Mouse (Mus musculus) splenic B cell, adult 2 months (primary cell): ENCODE measurements at regions not wholly inside any gene's neighbourhood (a gene's known extent, or its start where the extent isn't known, plus 50 kb on each side); places are given as distances from the start of the nearest gene placed in this dataset.

Source experiments
- DNase-seq: peaks from one replicate; pipeline ENCODE4 v3.0.0-alpha.2; 2011; ENCODE audit warnings: low read depth, low spot score
- H3K27me3 ChIP-seq: 2 replicates; pipeline ENCODE4 v1.6.1; 2012; ENCODE audit warnings: mild to moderate bottlenecking, low read length, moderate library complexity, mixed read lengths; ENCODE audit not compliant: control insufficient read depth, poor library complexity, insufficient read depth, severe bottlenecking
- H3K36me3 ChIP-seq: 2 replicates; pipeline ENCODE4 v1.6.1; 2012; ENCODE audit warnings: mild to moderate bottlenecking, low read length, moderate library complexity, mixed read lengths; ENCODE audit not compliant: control insufficient read depth, poor library complexity, insufficient read depth, severe bottlenecking

GRCm38 (mm10) chr5:149926786-149927185 lies 91.7 kb upstream of the Rxfp2 start:
- Histone ChIP-seq H3K27me3 (no peaks in the 10 kb centered on the region), H3K36me3 (no peaks in the 10 kb centered on the region)
- no peak for DNase-seq

DNA sequence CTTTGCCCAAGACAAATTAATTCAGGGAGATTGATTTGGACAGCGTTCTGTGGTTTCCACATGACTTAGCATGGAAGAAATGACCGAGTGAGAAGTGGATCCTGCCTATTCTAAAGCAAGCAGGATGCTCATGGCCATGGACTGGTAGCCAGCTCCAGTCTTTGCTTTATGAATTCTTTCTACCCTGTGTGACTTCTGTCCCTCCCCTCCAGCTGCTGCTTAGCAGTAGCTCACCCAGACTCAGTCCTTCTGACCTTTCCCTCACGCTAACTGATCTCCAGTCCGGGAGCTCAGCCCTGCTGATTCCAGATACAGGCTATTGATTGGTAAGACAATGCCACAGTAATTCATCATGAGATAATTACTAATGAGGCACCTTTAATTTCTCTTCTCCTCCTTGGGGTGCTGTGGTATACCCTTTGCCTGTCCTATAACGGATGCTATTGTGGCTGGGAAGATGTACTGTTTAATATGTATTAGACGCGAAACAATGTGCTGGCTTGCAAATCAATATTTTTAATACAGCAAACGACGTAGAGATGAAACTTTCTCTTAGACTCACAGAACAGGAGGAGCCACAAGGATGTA lies 86.8 kb upstream of the Rxfp2 start:
- H3K36me3 ChIP-seq = no peaks in the 10 kb centered on the region
- no peaks in the 10 kb centered on the region for H3K27me3 ChIP-seq
- DNase-seq = no peak

DNA sequence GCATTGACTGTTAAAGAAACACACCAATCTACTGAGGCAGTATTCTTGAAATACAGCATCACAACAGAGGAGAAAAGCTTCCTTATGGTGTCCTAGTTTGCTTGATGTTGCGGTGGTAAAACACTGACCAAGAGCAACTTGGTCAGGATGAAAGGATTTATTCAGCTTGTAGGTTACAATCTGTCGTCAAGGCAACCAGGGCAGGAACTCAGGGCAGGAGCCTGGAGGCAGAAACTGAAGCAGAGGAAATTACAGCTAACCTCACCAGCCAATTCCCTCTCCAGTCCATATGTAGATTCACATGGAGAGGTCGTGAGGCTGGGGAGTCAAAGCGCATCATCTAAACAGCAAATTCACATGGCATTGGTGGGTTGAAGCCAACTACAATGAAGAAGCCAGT lies 86.3 kb upstream of the Rxfp2 start:
- Histone ChIP-seq H3K27me3 (no peaks in the 10 kb centered on the region), H3K36me3 (no peaks in the 10 kb centered on the region)
- DNase-seq = no peak

DNA sequence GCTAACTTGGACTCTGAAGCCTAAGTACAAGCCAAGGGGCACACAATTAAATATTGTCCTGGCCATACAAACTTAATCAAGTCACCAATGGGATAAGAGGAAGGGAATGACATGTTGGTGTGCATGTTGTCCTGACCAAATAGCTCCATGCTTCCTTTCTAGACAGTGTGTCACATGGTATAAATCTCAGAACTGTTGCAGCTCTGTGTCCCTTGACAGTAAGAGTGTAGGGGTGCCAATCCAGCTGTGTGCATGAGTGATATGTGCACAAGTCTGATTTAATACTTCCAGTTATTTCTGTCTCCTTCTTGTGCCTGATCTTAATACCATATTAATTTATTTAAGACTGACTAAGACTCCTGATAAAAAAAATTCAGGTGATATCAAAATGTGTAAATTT lies 72.8 kb upstream of the Rxfp2 start:
- no peaks in the 10 kb centered on the region for H3K27me3 ChIP-seq
- no peaks in the 10 kb centered on the region for H3K36me3 ChIP-seq
- DNase-seq = no peak

DNA sequence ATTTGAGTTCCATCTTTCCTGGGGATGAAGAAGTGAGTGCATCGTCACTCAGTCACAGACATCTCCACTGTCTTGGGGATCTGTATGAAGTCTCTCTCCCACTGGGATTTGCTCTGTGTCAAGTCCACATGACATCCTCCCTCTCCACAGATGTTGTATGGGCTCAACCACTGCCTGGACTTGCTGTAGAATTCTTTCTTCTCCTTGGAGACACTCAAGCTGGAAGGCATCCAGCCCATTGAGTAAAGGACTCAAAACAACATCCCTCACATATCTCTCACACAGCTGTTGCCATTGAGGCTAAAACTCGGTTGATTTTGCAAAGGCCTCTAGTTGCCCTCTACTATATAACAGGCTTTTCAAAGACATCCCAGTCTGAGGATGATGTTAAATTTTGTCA lies 71.0 kb upstream of the Rxfp2 start:
- Histone ChIP-seq H3K27me3 (no peaks in the 10 kb centered on the region), H3K36me3 (no peaks in the 10 kb centered on the region)
- no peak for DNase-seq

DNA sequence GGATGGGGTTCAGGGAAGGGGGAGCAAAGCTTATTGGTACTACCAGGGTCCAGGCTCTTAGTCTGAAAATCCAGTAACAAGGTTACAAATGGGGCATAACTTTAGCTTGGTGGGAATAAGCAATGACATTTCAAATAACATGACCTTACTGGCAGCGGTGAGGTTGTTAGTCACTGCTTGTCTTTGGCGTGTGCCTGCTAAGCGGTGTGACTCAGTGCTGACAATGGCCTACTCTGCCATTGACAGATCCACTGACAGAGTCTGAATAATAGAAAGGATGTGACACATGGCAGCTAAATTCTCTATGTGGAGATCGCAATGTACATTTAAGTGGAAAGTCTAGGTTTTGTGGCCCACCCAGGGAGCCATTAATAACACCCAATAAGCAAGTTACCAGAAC lies 61.5 kb upstream of the Rxfp2 start:
- no peaks in the 10 kb centered on the region; the same call in 1 of the 2 replicates for H3K27me3 ChIP-seq
- no peak for DNase-seq
- no peaks in the 10 kb centered on the region for H3K36me3 ChIP-seq

- no peak for DNase-seq
- Histone ChIP-seq H3K36me3 (no peaks in the 10 kb centered on the region), H3K27me3 (no peaks in the 10 kb centered on the region; the same call in 1 of the 2 replicates)
Observed at GRCm38 (mm10) chr5:149961178-149961577, 57.3 kb upstream of the Rxfp2 start.

- no peak for DNase-seq
- Histone ChIP-seq H3K27me3 (no peaks in the 10 kb centered on the region), H3K36me3 (no peaks in the 10 kb centered on the region)
Observed at GRCm38 (mm10) chr5:149964748-149965147, 53.7 kb upstream of the Rxfp2 start.
